Mouse (Mus musculus): ENCODE results near the gene Fbxl16. TPM values are rescaled to one million over a fixed set of nuclear protein-coding genes. Genes with fewer than 3 reads are reported as not detected.

Gene Fbxl16
- polyA plus RNA-seq, 1 experiment from 2014 or later = 1.4 TPM

Other genes with a start within 250 kb of the Fbxl16 start
- gene Sox8, start 238.4 kb upstream of the Fbxl16 start, polyA plus RNA-seq (2014; fragmentation: Illumina TruSeq; extraction: RNeasy Lipid Tissue Mini Kit (QIAGEN cat#74804); ENCODE audit: low read depth, low replicate concordance) = 0.22 TPM
- 0.32 TPM for gene Lmf1, start 230.0 kb upstream of the Fbxl16 start, polyA plus RNA-seq (2014; fragmentation: Illumina TruSeq; extraction: RNeasy Lipid Tissue Mini Kit (QIAGEN cat#74804); ENCODE audit: low read depth, low replicate concordance)
- not detected for gene Gng13, start 91.9 kb upstream of the Fbxl16 start, polyA plus RNA-seq (2014; fragmentation: Illumina TruSeq; extraction: RNeasy Lipid Tissue Mini Kit (QIAGEN cat#74804); ENCODE audit: low read depth, low replicate concordance)
- not detected for gene Chtf18, start 81.7 kb upstream of the Fbxl16 start, polyA plus RNA-seq (2014; fragmentation: Illumina TruSeq; extraction: RNeasy Lipid Tissue Mini Kit (QIAGEN cat#74804); ENCODE audit: low read depth, low replicate concordance)
- not detected for gene Rpusd1, start 81.4 kb upstream of the Fbxl16 start, polyA plus RNA-seq (2014; fragmentation: Illumina TruSeq; extraction: RNeasy Lipid Tissue Mini Kit (QIAGEN cat#74804); ENCODE audit: low read depth, low replicate concordance)
- gene Mslnl, start 73.0 kb upstream of the Fbxl16 start, polyA plus RNA-seq (2014; fragmentation: Illumina TruSeq; extraction: RNeasy Lipid Tissue Mini Kit (QIAGEN cat#74804); ENCODE audit: low read depth, low replicate concordance) = not detected
- gene Msln, start 54.7 kb upstream of the Fbxl16 start, polyA plus RNA-seq (2014; fragmentation: Illumina TruSeq; extraction: RNeasy Lipid Tissue Mini Kit (QIAGEN cat#74804); ENCODE audit: low read depth, low replicate concordance) = 0.41 TPM
- 1.5 TPM for gene Narfl, start 35.3 kb upstream of the Fbxl16 start, polyA plus RNA-seq (2014; fragmentation: Illumina TruSeq; extraction: RNeasy Lipid Tissue Mini Kit (QIAGEN cat#74804); ENCODE audit: low read depth, low replicate concordance)
- gene Haghl, start 23.4 kb upstream of the Fbxl16 start, polyA plus RNA-seq (2014; fragmentation: Illumina TruSeq; extraction: RNeasy Lipid Tissue Mini Kit (QIAGEN cat#74804); ENCODE audit: low read depth, low replicate concordance) = not detected
- gene Ccdc78, start 22.5 kb upstream of the Fbxl16 start, polyA plus RNA-seq (2014; fragmentation: Illumina TruSeq; extraction: RNeasy Lipid Tissue Mini Kit (QIAGEN cat#74804); ENCODE audit: low read depth, low replicate concordance) = not detected
- 0.38 TPM for gene Fam173a, start 16.2 kb upstream of the Fbxl16 start, polyA plus RNA-seq (2014; fragmentation: Illumina TruSeq; extraction: RNeasy Lipid Tissue Mini Kit (QIAGEN cat#74804); ENCODE audit: low read depth, low replicate concordance)
- not detected for gene AC134908.4, start 13.4 kb upstream of the Fbxl16 start, polyA plus RNA-seq (2014; fragmentation: Illumina TruSeq; extraction: RNeasy Lipid Tissue Mini Kit (QIAGEN cat#74804); ENCODE audit: low read depth, low replicate concordance)
- gene Metrn, start 11.9 kb upstream of the Fbxl16 start, polyA plus RNA-seq (2014; fragmentation: Illumina TruSeq; extraction: RNeasy Lipid Tissue Mini Kit (QIAGEN cat#74804); ENCODE audit: low read depth, low replicate concordance) = not detected
- gene Wdr24, start 14.5 kb downstream of the Fbxl16 start, polyA plus RNA-seq (2014; fragmentation: Illumina TruSeq; extraction: RNeasy Lipid Tissue Mini Kit (QIAGEN cat#74804); ENCODE audit: low read depth, low replicate concordance) = 0.76 TPM
- 3.4 TPM for gene Jmjd8, start 19.8 kb downstream of the Fbxl16 start, polyA plus RNA-seq (2014; fragmentation: Illumina TruSeq; extraction: RNeasy Lipid Tissue Mini Kit (QIAGEN cat#74804); ENCODE audit: low read depth, low replicate concordance)
- gene Stub1, start 24.3 kb downstream of the Fbxl16 start, polyA plus RNA-seq (2014; fragmentation: Illumina TruSeq; extraction: RNeasy Lipid Tissue Mini Kit (QIAGEN cat#74804); ENCODE audit: low read depth, low replicate concordance) = 7.7 TPM
- not detected for gene Rhbdl1, start 28.2 kb downstream of the Fbxl16 start, polyA plus RNA-seq (2014; fragmentation: Illumina TruSeq; extraction: RNeasy Lipid Tissue Mini Kit (QIAGEN cat#74804); ENCODE audit: low read depth, low replicate concordance)
- not detected for gene Gm20683, start 32.7 kb downstream of the Fbxl16 start, polyA plus RNA-seq (2014; fragmentation: Illumina TruSeq; extraction: RNeasy Lipid Tissue Mini Kit (QIAGEN cat#74804); ENCODE audit: low read depth, low replicate concordance)
- gene Rhot2, start 35.8 kb downstream of the Fbxl16 start, polyA plus RNA-seq (2014; fragmentation: Illumina TruSeq; extraction: RNeasy Lipid Tissue Mini Kit (QIAGEN cat#74804); ENCODE audit: low read depth, low replicate concordance) = 18.0 TPM
- gene Wdr90, start 52.4 kb downstream of the Fbxl16 start, polyA plus RNA-seq (2014; fragmentation: Illumina TruSeq; extraction: RNeasy Lipid Tissue Mini Kit (QIAGEN cat#74804); ENCODE audit: low read depth, low replicate concordance) = 1.8 TPM
- not detected for gene Mcrip2, start 59.7 kb downstream of the Fbxl16 start, polyA plus RNA-seq (2014; fragmentation: Illumina TruSeq; extraction: RNeasy Lipid Tissue Mini Kit (QIAGEN cat#74804); ENCODE audit: low read depth, low replicate concordance)
- gene Mettl26, start 66.0 kb downstream of the Fbxl16 start, polyA plus RNA-seq (2014; fragmentation: Illumina TruSeq; extraction: RNeasy Lipid Tissue Mini Kit (QIAGEN cat#74804); ENCODE audit: low read depth, low replicate concordance) = 15.8 TPM
- not detected for gene Wfikkn1, start 71.8 kb downstream of the Fbxl16 start, polyA plus RNA-seq (2014; fragmentation: Illumina TruSeq; extraction: RNeasy Lipid Tissue Mini Kit (QIAGEN cat#74804); ENCODE audit: low read depth, low replicate concordance)
- 1.5 TPM for gene Rab40c, start 110.6 kb downstream of the Fbxl16 start, polyA plus RNA-seq (2014; fragmentation: Illumina TruSeq; extraction: RNeasy Lipid Tissue Mini Kit (QIAGEN cat#74804); ENCODE audit: low read depth, low replicate concordance)
- 26.7 TPM for gene Pigq, start 135.9 kb downstream of the Fbxl16 start, polyA plus RNA-seq (2014; fragmentation: Illumina TruSeq; extraction: RNeasy Lipid Tissue Mini Kit (QIAGEN cat#74804); ENCODE audit: low read depth, low replicate concordance)
- not detected for gene Nhlrc4, start 135.9 kb downstream of the Fbxl16 start, polyA plus RNA-seq (2014; fragmentation: Illumina TruSeq; extraction: RNeasy Lipid Tissue Mini Kit (QIAGEN cat#74804); ENCODE audit: low read depth, low replicate concordance)
- not detected for gene A930017K11Rik, start 143.5 kb downstream of the Fbxl16 start, polyA plus RNA-seq (2014; fragmentation: Illumina TruSeq; extraction: RNeasy Lipid Tissue Mini Kit (QIAGEN cat#74804); ENCODE audit: low read depth, low replicate concordance)
- gene Capn15, start 176.7 kb downstream of the Fbxl16 start, polyA plus RNA-seq (2014; fragmentation: Illumina TruSeq; extraction: RNeasy Lipid Tissue Mini Kit (QIAGEN cat#74804); ENCODE audit: low read depth, low replicate concordance) = 0.85 TPM